Mouse (Mus musculus): ENCODE results near the gene Acy3. TPM values are rescaled to one million over a fixed set of nuclear protein-coding genes. Genes with fewer than 3 reads are reported as not detected.

The Acy3 gene
- total and polyA plus RNA-seq, 3 experiments = 0.25 to 0.83 TPM; not detected in 1

GRCm38 (mm10) chr19:3992416-3992815 lies 6.0 kb downstream of the Acy3 start, which contains the start of gene Tbx10:
Tbx10 (plus strand) TSS chr19:3992752.
- no peak within 1 kb of the TSS for H3K9ac ChIP-seq (ENCODE audit: insufficient read depth, low read depth)
- H3K79me2 ChIP-seq (replicated peaks; ENCODE audit: control insufficient read depth, extremely low read depth, insufficient read depth, poor library complexity, severe bottlenecking) = no peaks in the 10 kb centered on the region
- no peaks in the 10 kb centered on the region for H3K36me3 ChIP-seq (replicated peaks in 1 of 2; ENCODE audit: control insufficient read depth in 1 of 2, insufficient read depth in 1 of 2, low read length in 1 of 2)
- in situ Hi-C loops (cut with MboI; ENCODE audit: low pct_ligation_motif_present, low pct_unique_long_range_greater_than_20kb, low sequenced_read_pairs) = no loop called here
- DNase-seq (ENCODE audit: extremely low read depth) = no peak
- H3K4me3 ChIP-seq (replicated peaks in 1 of 3; ENCODE audit: low read depth in 2 of 3, low read length in 2 of 3, poor library complexity in 1 of 3) = no peak within 1 kb of the TSS
- dilution Hi-C loops (cut with MboI; ENCODE audit: extremely low pct_ligation_motif_present, extremely low pct_unique_long_range_greater_than_20kb, low sequenced_read_pairs) = no loop called here
- no peak within 1 kb of the TSS for H3K27ac ChIP-seq (ENCODE audit: insufficient read depth, low read depth)
- no peak within 1 kb of the TSS for H3K4me2 ChIP-seq (ENCODE audit: insufficient read depth, low read depth, poor library complexity, severe bottlenecking)
- TF ChIP-seq KAT2A (IDR thresholded peaks at IDR 0.05; ENCODE audit: insufficient replicate concordance, low read length) = no peak
- TF ChIP-seq BHLHE40 (IDR thresholded peaks at IDR 0.05; ENCODE audit: low read depth, low read length) = no peak
- no peaks in the 10 kb centered on the region for H3K4me1 ChIP-seq (ENCODE audit: control insufficient read depth in 1 of 2, insufficient read depth in 2 of 2)
- peaks cover 7% of the 10 kb centered on the region for H3K9me3 ChIP-seq (replicated peaks; ENCODE audit: low read length)
- H3K27me3 ChIP-seq (replicated peaks) = peaks cover 59% of the 10 kb centered on the region

- H3K4me3 ChIP-seq (replicated peaks in 1 of 3; ENCODE audit: low read depth in 2 of 3, low read length in 2 of 3, poor library complexity in 1 of 3) = no peak overlapping the region
- in situ Hi-C loops (cut with MboI; ENCODE audit: low pct_ligation_motif_present, low pct_unique_long_range_greater_than_20kb, low sequenced_read_pairs) = no loop called here
- no peak for TF ChIP-seq MEF2A (IDR thresholded peaks at IDR 0.05; ENCODE audit: borderline replicate concordance, low read depth, low read length)
- no peak for TF ChIP-seq JUN (IDR thresholded peaks at IDR 0.05; ENCODE audit: insufficient read depth, low read depth, low read length)
- TF ChIP-seq ZMIZ1 (IDR thresholded peaks at IDR 0.05; ENCODE audit: low read depth, low read length) = no peak
- no peaks in the 10 kb centered on the region for H3K36me3 ChIP-seq (replicated peaks in 1 of 2; ENCODE audit: control insufficient read depth in 1 of 2, insufficient read depth in 1 of 2, low read length in 1 of 2)
- H3K27ac ChIP-seq (ENCODE audit: insufficient read depth, low read depth) = no peak overlapping the region
- H3K9ac ChIP-seq (ENCODE audit: insufficient read depth, low read depth) = no peak overlapping the region
- H3K79me2 ChIP-seq (replicated peaks; ENCODE audit: control insufficient read depth, extremely low read depth, insufficient read depth, poor library complexity, severe bottlenecking) = no peaks in the 10 kb centered on the region
- H3K4me2 ChIP-seq (ENCODE audit: insufficient read depth, low read depth, poor library complexity, severe bottlenecking) = no peak overlapping the region
- H3K9me3 ChIP-seq (replicated peaks; ENCODE audit: low read length) = no peaks in the 10 kb centered on the region
- peaks cover 59% of the 10 kb centered on the region for H3K27me3 ChIP-seq (replicated peaks)
- DNase-seq (ENCODE audit: extremely low read depth) = no peak
- peaks cover 7 to 11% of the 10 kb centered on the region in 2 experiments; a peak in 3 of 4 replicates for H3K4me1 ChIP-seq (ENCODE audit: control insufficient read depth in 1 of 2, insufficient read depth in 2 of 2)
- dilution Hi-C loops (cut with MboI; ENCODE audit: extremely low pct_ligation_motif_present, extremely low pct_unique_long_range_greater_than_20kb, low sequenced_read_pairs) = no loop called here
Measured at GRCm38 (mm10) chr19:3994932-3995331, 8.6 kb downstream of the Acy3 start.

- Histone ChIP-seq H3K27me3 (replicated peaks) (peaks cover 58% of the 10 kb centered on the region), H3K27ac (ENCODE audit: insufficient read depth, low read depth) (no peak overlapping the region), H3K9ac (ENCODE audit: insufficient read depth, low read depth) (no peak overlapping the region), H3K79me2 (replicated peaks; ENCODE audit: control insufficient read depth, extremely low read depth, insufficient read depth, poor library complexity, severe bottlenecking) (no peaks in the 10 kb centered on the region), H3K4me2 (ENCODE audit: insufficient read depth, low read depth, poor library complexity, severe bottlenecking) (no peak overlapping the region), H3K36me3 (replicated peaks in 1 of 2; ENCODE audit: control insufficient read depth in 1 of 2, insufficient read depth in 1 of 2, low read length in 1 of 2) (no peaks in the 10 kb centered on the region), H3K4me1 (ENCODE audit: control insufficient read depth in 1 of 2, insufficient read depth in 2 of 2) (peaks cover 7 to 11% of the 10 kb centered on the region in 2 experiments; a peak in 3 of 4 replicates), H3K4me3 (replicated peaks in 1 of 3; ENCODE audit: low read depth in 2 of 3, low read length in 2 of 3, poor library complexity in 1 of 3) (no peak overlapping the region), H3K9me3 (replicated peaks; ENCODE audit: low read length) (no peaks in the 10 kb centered on the region)
- dilution Hi-C loops (cut with MboI; ENCODE audit: extremely low pct_ligation_motif_present, extremely low pct_unique_long_range_greater_than_20kb, low sequenced_read_pairs) (no loop called here), in situ Hi-C loops (cut with MboI; ENCODE audit: low pct_ligation_motif_present, low pct_unique_long_range_greater_than_20kb, low sequenced_read_pairs) (no loop called here)
- no peak for DNase-seq (ENCODE audit: extremely low read depth)
- TF ChIP-seq ZC3H11A (IDR thresholded peaks at IDR 0.05; ENCODE audit: low read depth, low read length) (no peak), POLR2A (IDR thresholded peaks at IDR 0.05; ENCODE audit: low read depth, low read length) (no peak), JUN (IDR thresholded peaks at IDR 0.05; ENCODE audit: insufficient read depth, low read depth, low read length) (no peak), ETS1 (conservative IDR thresholded peaks at IDR 0.05; ENCODE audit: low read depth, low read length) (no peak)
Measured at GRCm38 (mm10) chr19:3995505-3995904, 9.1 kb downstream of the Acy3 start.

Data from CH12.LX (cell line).